Mouse (Mus musculus): ENCODE data around the gene Dis3l2. TPM values are rescaled to one million over a fixed set of nuclear protein-coding genes. Genes with fewer than 3 reads are reported as not detected.

Gene Dis3l2
- total and polyA plus RNA-seq, 3 experiments: 12.4 to 17.4 (median 16.5) TPM

DNA sequence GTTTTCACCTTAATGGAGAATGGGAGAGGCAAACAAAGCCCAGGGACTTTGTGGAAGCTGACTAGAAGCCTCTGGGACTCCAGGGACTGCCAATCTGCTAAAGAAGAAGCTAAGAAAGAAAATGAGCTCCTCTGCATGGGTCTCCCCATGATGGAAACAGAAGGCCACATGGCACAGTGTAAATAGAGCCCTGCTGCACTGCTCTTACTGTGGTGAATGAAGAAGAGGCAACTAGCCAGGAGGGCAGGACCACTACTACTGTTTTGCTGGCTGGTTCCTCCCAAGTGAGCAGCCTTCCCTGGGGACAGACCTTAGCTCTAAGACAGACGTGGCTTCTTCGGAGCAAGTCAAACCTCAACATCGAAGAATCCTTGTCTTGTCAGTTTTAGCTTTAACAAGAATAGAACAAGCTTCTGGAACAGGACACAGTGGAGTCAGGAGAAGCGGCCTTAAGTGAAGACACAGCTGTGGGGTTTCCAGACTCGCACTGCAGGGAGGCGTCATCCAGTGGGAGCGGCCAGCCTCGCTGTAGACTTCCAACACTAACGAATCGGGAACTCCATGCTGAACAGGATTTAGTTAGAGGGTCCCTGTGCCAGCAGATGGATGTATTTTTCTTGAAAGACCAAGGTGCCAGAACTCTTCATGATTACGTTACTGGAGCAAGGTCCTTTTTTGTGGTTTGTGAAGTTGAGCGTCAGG, 307.2 kb downstream of the Dis3l2 start:
- dilution Hi-C loops (cut with MboI; ENCODE audit: extremely low pct_ligation_motif_present, extremely low pct_unique_long_range_greater_than_20kb, low sequenced_read_pairs): no loop called here
- Histone ChIP-seq H3K27ac (ENCODE audit: insufficient read depth, low read depth) (no peak overlapping the region), H3K4me3 (replicated peaks in 1 of 3; ENCODE audit: low read depth in 2 of 3, low read length in 2 of 3, poor library complexity in 1 of 3) (no peak overlapping the region), H3K79me2 (replicated peaks; ENCODE audit: control insufficient read depth, extremely low read depth, insufficient read depth, poor library complexity, severe bottlenecking) (no peaks in the 10 kb centered on the region), H3K4me1 (ENCODE audit: control insufficient read depth in 1 of 2, insufficient read depth in 2 of 2) (peaks cover 0 to 2% of the 10 kb centered on the region in 2 experiments; a peak in 1 of 4 replicates), H3K9ac (ENCODE audit: insufficient read depth, low read depth) (no peak overlapping the region), H3K27me3 (replicated peaks) (no peaks in the 10 kb centered on the region), H3K4me2 (ENCODE audit: insufficient read depth, low read depth, poor library complexity, severe bottlenecking) (no peak overlapping the region), H3K9me3 (replicated peaks; ENCODE audit: low read length) (no peaks in the 10 kb centered on the region), H3K36me3 (replicated peaks in 1 of 2; ENCODE audit: control insufficient read depth in 1 of 2, insufficient read depth in 1 of 2, low read length in 1 of 2) (peaks cover 0 to 8% of the 10 kb centered on the region in 2 experiments)
- in situ Hi-C loops (cut with MboI; ENCODE audit: low pct_ligation_motif_present, low pct_unique_long_range_greater_than_20kb, low sequenced_read_pairs): no loop called here
- TF ChIP-seq SIN3A (IDR thresholded peaks at IDR 0.05; ENCODE audit: low read length) (no peak), BHLHE40 (IDR thresholded peaks at IDR 0.05; ENCODE audit: low read depth, low read length) (no peak), NELFE (IDR thresholded peaks at IDR 0.05; ENCODE audit: low read depth, low read length) (no peak), USF2 (conservative IDR thresholded peaks at IDR 0.05; ENCODE audit: low read depth, low read length) (no peak), CHD1 (IDR thresholded peaks at IDR 0.05; ENCODE audit: low read depth, low read length) (no peak), JUND (conservative IDR thresholded peaks at IDR 0.05; ENCODE audit: low read depth, low read length) (no peak), MAZ (IDR thresholded peaks at IDR 0.05; ENCODE audit: low read depth, low read length) (no peak), MEF2A (IDR thresholded peaks at IDR 0.05; ENCODE audit: borderline replicate concordance, low read depth, low read length) (no peak), USF1 (IDR thresholded peaks at IDR 0.05; ENCODE audit: low read depth, low read length) (no peak), POLR2AphosphoS2 (IDR thresholded peaks at IDR 0.05; ENCODE audit: low read depth, low read length) (no peak), ZNF384 (IDR thresholded peaks at IDR 0.05; ENCODE audit: low read depth, low read length) (no peak), MXI1 (IDR thresholded peaks at IDR 0.05; ENCODE audit: low read depth, low read length) (no peak)
- no peak for DNase-seq (ENCODE audit: extremely low read depth)

DNA sequence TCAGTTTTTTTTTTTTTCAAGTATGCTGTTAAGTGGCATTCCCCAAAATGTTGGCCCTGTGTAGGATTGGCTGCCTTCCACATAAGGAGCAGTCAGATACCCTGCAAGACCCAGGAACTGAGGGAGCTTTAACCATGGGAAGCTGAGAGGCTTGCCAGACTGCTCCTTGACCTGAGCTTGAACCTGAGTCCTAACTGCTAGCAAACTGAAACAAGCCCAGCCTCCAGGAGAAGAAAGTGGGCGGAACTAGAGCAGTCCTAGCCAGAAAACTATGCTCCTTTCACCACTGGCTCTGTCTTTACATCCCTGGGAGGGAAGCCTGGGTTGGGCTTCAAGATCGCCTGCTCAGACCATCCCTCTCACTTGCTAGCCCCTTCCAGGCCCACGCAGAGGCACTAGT, 308.1 kb downstream of the Dis3l2 start:
- Histone ChIP-seq H3K4me2 (ENCODE audit: insufficient read depth, low read depth, poor library complexity, severe bottlenecking) (no peak overlapping the region), H3K4me3 (replicated peaks in 1 of 3; ENCODE audit: low read depth in 2 of 3, low read length in 2 of 3, poor library complexity in 1 of 3) (no peak overlapping the region), H3K27me3 (replicated peaks) (no peaks in the 10 kb centered on the region), H3K36me3 (replicated peaks in 1 of 2; ENCODE audit: control insufficient read depth in 1 of 2, insufficient read depth in 1 of 2, low read length in 1 of 2) (peaks cover 0 to 7% of the 10 kb centered on the region in 2 experiments), H3K9ac (ENCODE audit: insufficient read depth, low read depth) (no peak overlapping the region), H3K4me1 (ENCODE audit: control insufficient read depth in 1 of 2, insufficient read depth in 2 of 2) (peaks cover 0 to 2% of the 10 kb centered on the region in 2 experiments; a peak in 1 of 4 replicates), H3K9me3 (replicated peaks; ENCODE audit: low read length) (no peaks in the 10 kb centered on the region), H3K79me2 (replicated peaks; ENCODE audit: control insufficient read depth, extremely low read depth, insufficient read depth, poor library complexity, severe bottlenecking) (no peaks in the 10 kb centered on the region), H3K27ac (ENCODE audit: insufficient read depth, low read depth) (no peak overlapping the region)
- TF ChIP-seq MAX (IDR thresholded peaks at IDR 0.05; ENCODE audit: low read length) (no peak), JUND (conservative IDR thresholded peaks at IDR 0.05; ENCODE audit: low read depth, low read length) (no peak), GABPA (IDR thresholded peaks at IDR 0.05; ENCODE audit: insufficient replicate concordance, low read depth, low read length) (no peak), TBP (conservative IDR thresholded peaks at IDR 0.05; ENCODE audit: low read depth, low read length) (no peak), E2F4 (IDR thresholded peaks at IDR 0.05; ENCODE audit: insufficient replicate concordance, low read depth, low read length) (no peak), ETS1 (conservative IDR thresholded peaks at IDR 0.05; ENCODE audit: low read depth, low read length) (no peak), BHLHE40 (IDR thresholded peaks at IDR 0.05; ENCODE audit: low read depth, low read length) (no peak), HCFC1 (IDR thresholded peaks at IDR 0.05; ENCODE audit: low read depth, low read length) (no peak), ZMIZ1 (IDR thresholded peaks at IDR 0.05; ENCODE audit: low read depth, low read length) (no peak), MEF2A (IDR thresholded peaks at IDR 0.05; ENCODE audit: borderline replicate concordance, low read depth, low read length) (no peak), MAFK (IDR thresholded peaks at IDR 0.05; ENCODE audit: insufficient replicate concordance, low read length) (no peak), SMC3 (IDR thresholded peaks at IDR 0.05; ENCODE audit: low read depth, low read length) (no peak), CTCF (conservative IDR thresholded peaks at IDR 0.05 in 1 of 2, IDR thresholded peaks at IDR 0.05 in 1 of 2; ENCODE audit: low read depth in 2 of 2, low read length in 2 of 2) (no peak), USF2 (conservative IDR thresholded peaks at IDR 0.05; ENCODE audit: low read depth, low read length) (no peak), NRF1 (IDR thresholded peaks at IDR 0.05; ENCODE audit: low read depth, low read length) (no peak)
- DNase-seq (ENCODE audit: extremely low read depth): no peak
- dilution Hi-C loops (cut with MboI; ENCODE audit: extremely low pct_ligation_motif_present, extremely low pct_unique_long_range_greater_than_20kb, low sequenced_read_pairs): no loop called here
- in situ Hi-C loops (cut with MboI; ENCODE audit: low pct_ligation_motif_present, low pct_unique_long_range_greater_than_20kb, low sequenced_read_pairs): no loop called here

Data from CH12.LX (cell line).